Mouse (Mus musculus) midbrain, embryonic 11.5 days (tissue): ENCODE measurements at regions not wholly inside any gene's neighbourhood (a gene's known extent, or its start where the extent isn't known, plus 50 kb on each side); places are given as distances from the start of the nearest gene placed in this dataset.
"Not testable (repeated sequence)": the region's sequence is repeated elsewhere in the genome, so short reads cannot be mapped to it uniquely, and the experiment has no call there.

ENCODE experiments used
- ATAC-seq: fragments of 200-750 bp; cut with Nextera tagmentation; 2 replicates; pipeline ENCODE4 v1.8.0; 2017; ENCODE audit warnings: moderate TSS enrichment, moderate library complexity; ENCODE audit not compliant: low FRiP score
- DNase-seq: peaks from one replicate; pipeline ENCODE4 v3.0.0; 2015; ENCODE audit warnings: low spot score; ENCODE audit errors: missing footprints
- H3K27ac ChIP-seq: fragments of 300-500 bp; sonication (generic); 2 replicates; pipeline ENCODE4 v1.5.1; 2014; ENCODE audit warnings: low read depth, low read length
- H3K27me3 ChIP-seq: fragments of 300-500 bp; sonication (generic); 2 replicates; pipeline ENCODE4 v1.6.1; 2014; ENCODE audit warnings: mild to moderate bottlenecking, low read length, moderate library complexity, mixed read lengths; ENCODE audit not compliant: control insufficient read depth, insufficient read depth
- H3K36me3 ChIP-seq: fragments of 300-500 bp; sonication (generic); 2 replicates; pipeline ENCODE4 v1.6.1; 2014; ENCODE audit warnings: mild to moderate bottlenecking, low read length, moderate library complexity, mixed read lengths; ENCODE audit not compliant: control insufficient read depth, insufficient read depth
- H3K4me1 ChIP-seq: fragments of 300-500 bp; sonication (generic); 2 replicates; pipeline ENCODE4 v1.6.1; 2014; ENCODE audit warnings: low read length; ENCODE audit not compliant: control insufficient read depth, insufficient read depth
- H3K4me2 ChIP-seq: fragments of 300-500 bp; sonication (generic); 2 replicates; pipeline ENCODE4 v1.6.1; 2014; ENCODE audit warnings: mild to moderate bottlenecking, moderate library complexity
- H3K4me3 ChIP-seq: fragments of 300-500 bp; sonication (generic); 2 replicates; pipeline ENCODE4 v1.5.1; 2014; ENCODE audit warnings: low read depth, low read length
- H3K9ac ChIP-seq: fragments of 300-500 bp; sonication (generic); 2 replicates; pipeline ENCODE4 v1.6.1; 2014; ENCODE audit warnings: low read length
- H3K9me3 ChIP-seq: fragments of 300-500 bp; sonication (generic); 2 replicates; pipeline ENCODE4 v1.6.1; 2016; ENCODE audit warnings: low read length; ENCODE audit not compliant: control insufficient read depth
- WGBS: fragments of 180-500 bp; shearing (Covaris S2); extraction: QIAGEN DNeasy Blood & Tissue Kit; methylation state at CpG from one replicate; pipeline ENCODE4 v1.1.7; 2014; 5-methylcytosine and 5-hydroxymethylcytosine counted together

DNA sequence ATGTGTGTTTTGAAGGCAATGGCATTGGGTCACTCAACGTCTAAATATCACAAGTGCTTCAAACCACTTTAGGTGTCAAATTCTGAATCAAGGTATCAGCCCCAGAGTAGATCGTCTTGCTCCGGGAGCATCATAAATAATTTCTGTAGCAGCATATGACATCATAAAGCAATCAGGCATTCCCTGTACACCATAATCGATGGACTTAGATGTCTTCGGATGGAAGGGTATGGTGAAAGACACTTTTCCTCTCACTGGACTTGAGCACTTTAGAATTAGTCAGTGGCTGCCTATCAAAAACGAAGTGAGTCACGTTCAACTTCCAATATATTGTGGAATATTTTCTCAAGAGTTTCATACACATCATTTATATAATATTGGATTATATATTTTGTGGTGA, 77.9 kb downstream of the Gm5426 start:
- ATAC-seq (peak; percentile 51), DNase-seq (no peak)
- Histone ChIP-seq H3K27me3 (no peaks in the 10 kb centered on the region), H3K9me3 (no peaks in the 10 kb centered on the region), H3K27ac (no peak overlapping the region), H3K9ac (no peak overlapping the region; the same call in 1 of the 2 replicates), H3K4me1 (peaks cover 2% of the 10 kb centered on the region; the same call in 1 of the 2 replicates), H3K4me3 (no peak overlapping the region), H3K4me2 (no peak overlapping the region), H3K36me3 (no peaks in the 10 kb centered on the region)
- WGBS: 78% methylated on average over 7 of the region's 7 CpGs

DNA sequence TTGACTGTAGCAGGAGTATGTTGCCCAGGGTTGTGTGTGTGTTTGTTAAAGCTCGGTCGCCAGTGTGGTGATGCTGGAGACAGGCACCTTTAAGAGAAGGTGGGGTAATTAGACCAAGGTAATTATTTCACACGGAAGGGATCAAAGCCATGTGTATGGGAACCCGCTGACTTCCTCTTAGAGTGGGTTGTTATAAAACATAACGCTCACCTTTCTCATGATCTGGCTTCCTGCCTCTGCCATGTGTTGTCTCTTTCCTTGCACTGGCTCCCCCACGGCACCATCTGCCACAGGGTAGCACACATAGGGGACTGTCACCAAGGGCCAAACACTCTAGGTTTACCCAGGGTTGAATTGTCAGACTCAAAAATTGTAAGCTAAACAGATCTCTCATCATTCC, 78.5 kb downstream of the Gm5426 start:
- H3K4me3 ChIP-seq: no peak overlapping the region
- no peak overlapping the region for H3K4me2 ChIP-seq
- DNase-seq (no peak), ATAC-seq (no peak)
- no peaks in the 10 kb centered on the region for H3K27me3 ChIP-seq
- WGBS: 86% methylated on average over 6 of the region's 6 CpGs
- no peaks in the 10 kb centered on the region for H3K36me3 ChIP-seq
- H3K9me3 ChIP-seq: no peaks in the 10 kb centered on the region
- H3K4me1 ChIP-seq: peaks cover 2% of the 10 kb centered on the region; the same call in 1 of the 2 replicates
- H3K9ac ChIP-seq: no peak overlapping the region
- H3K27ac ChIP-seq: no peak overlapping the region

DNA sequence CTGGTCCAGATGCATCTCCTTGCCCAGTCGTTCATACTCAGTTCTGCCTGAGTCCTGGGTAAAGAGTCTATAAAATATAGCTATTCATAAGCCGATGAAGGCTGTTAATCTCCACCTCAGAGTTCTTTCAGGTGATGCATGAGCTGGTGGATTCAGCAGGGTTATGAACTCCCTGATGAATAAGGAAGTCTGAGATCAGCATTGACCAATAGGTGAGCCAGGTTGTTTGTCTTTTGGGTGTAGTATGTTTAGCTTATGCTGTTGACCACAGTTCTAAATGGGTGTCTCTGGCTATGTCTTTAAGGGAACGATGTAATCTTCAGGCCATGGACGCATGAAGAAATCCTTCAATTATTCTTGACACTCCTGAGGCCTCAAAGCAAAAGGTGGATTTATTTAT, 84.3 kb downstream of the Gm5426 start:
- Histone ChIP-seq H3K36me3 (no peaks in the 10 kb centered on the region), H3K27me3 (no peaks in the 10 kb centered on the region), H3K9me3 (no peaks in the 10 kb centered on the region), H3K4me3 (no peak overlapping the region), H3K4me1 (no peaks in the 10 kb centered on the region), H3K4me2 (no peak overlapping the region), H3K9ac (no peak overlapping the region), H3K27ac (no peak overlapping the region)
- no peak for DNase-seq
- no peak for ATAC-seq
- WGBS: 88% methylated on average over 4 of the region's 4 CpGs

DNA sequence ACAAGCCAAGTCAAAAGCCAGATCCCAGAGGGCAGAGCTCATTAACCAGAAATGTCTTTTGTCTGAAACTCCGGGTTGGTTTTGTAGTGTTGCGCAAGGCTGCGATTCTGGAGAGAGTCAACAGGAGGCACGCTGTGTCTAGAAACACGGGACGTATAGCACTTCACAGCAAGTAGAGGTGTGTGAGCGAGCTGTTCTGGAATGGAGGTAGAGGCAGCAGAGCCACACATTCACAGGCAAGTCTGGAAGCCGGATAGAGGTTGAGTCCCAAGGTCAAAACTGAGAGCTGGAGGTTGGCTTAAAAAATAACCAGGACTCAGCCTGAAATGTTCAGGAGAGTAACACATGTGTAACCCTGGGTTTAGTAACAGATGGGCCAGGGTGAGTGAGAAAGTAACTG, 94.0 kb downstream of the Gm5426 start:
- Histone ChIP-seq H3K4me2 (no peak overlapping the region), H3K27ac (no peak overlapping the region), H3K4me3 (no peak overlapping the region), H3K27me3 (no peaks in the 10 kb centered on the region), H3K9me3 (no peaks in the 10 kb centered on the region), H3K9ac (no peak overlapping the region), H3K36me3 (no peaks in the 10 kb centered on the region), H3K4me1 (no peaks in the 10 kb centered on the region)
- no peak for ATAC-seq
- no peak for DNase-seq
- WGBS: 87% methylated on average over 8 of the region's 8 CpGs

DNA sequence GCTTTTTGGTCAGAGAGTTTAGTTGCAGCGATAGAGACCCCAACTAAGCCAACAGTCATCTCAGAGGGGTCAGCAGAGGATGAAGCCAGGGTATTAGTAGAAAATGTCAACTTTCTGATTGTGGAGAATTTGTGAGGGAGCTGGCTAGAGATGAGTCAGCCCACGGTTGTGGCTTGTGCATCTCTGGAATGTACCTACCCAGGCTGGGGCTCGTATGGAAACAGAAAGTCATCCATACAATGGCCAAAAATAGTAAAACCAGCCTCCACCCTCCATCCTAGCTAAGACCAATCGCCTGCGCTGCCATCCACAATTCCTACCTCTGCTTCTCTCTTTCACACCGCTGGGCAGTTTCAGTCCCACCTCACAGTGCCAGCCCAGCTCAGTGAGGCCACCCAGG, 94.9 kb downstream of the Gm5426 start:
- Histone ChIP-seq H3K9me3 (no peaks in the 10 kb centered on the region), H3K4me2 (no peak overlapping the region), H3K27ac (no peak overlapping the region), H3K4me1 (no peaks in the 10 kb centered on the region), H3K4me3 (no peak overlapping the region), H3K27me3 (no peaks in the 10 kb centered on the region), H3K36me3 (no peaks in the 10 kb centered on the region), H3K9ac (no peak overlapping the region)
- WGBS: 86% methylated on average over 6 of the region's 6 CpGs
- ATAC-seq (no peak), DNase-seq (no peak)

DNA sequence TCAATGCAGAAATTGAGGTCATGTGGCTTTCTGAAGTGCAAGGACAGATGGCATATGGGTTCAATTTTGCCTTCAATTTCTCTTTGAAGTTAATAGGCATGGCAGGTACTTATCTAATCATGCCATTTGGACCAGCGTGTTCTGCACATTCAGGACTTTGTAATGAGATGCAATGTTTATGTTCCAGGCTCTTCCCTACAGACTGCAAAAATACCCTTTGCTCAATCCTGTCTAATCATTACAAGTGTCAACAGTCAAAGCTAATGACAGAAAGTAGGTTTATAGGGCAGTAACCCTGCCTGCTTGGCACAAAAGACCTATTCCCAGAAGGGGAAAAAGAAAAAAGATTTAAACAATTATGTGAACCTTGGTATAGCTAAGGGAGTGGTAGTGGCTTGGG, 96.5 kb downstream of the Gm5426 start:
- H3K4me3 ChIP-seq: no peak overlapping the region
- H3K27ac ChIP-seq: no peak overlapping the region
- H3K9ac ChIP-seq: no peak overlapping the region
- no peaks in the 10 kb centered on the region for H3K27me3 ChIP-seq
- H3K4me2 ChIP-seq: no peak overlapping the region
- H3K9me3 ChIP-seq: no peaks in the 10 kb centered on the region
- ATAC-seq: no peak
- DNase-seq: no peak
- no peaks in the 10 kb centered on the region for H3K4me1 ChIP-seq
- H3K36me3 ChIP-seq: no peaks in the 10 kb centered on the region
- WGBS: 48% methylated on average over 1 of the region's 1 CpGs

DNA sequence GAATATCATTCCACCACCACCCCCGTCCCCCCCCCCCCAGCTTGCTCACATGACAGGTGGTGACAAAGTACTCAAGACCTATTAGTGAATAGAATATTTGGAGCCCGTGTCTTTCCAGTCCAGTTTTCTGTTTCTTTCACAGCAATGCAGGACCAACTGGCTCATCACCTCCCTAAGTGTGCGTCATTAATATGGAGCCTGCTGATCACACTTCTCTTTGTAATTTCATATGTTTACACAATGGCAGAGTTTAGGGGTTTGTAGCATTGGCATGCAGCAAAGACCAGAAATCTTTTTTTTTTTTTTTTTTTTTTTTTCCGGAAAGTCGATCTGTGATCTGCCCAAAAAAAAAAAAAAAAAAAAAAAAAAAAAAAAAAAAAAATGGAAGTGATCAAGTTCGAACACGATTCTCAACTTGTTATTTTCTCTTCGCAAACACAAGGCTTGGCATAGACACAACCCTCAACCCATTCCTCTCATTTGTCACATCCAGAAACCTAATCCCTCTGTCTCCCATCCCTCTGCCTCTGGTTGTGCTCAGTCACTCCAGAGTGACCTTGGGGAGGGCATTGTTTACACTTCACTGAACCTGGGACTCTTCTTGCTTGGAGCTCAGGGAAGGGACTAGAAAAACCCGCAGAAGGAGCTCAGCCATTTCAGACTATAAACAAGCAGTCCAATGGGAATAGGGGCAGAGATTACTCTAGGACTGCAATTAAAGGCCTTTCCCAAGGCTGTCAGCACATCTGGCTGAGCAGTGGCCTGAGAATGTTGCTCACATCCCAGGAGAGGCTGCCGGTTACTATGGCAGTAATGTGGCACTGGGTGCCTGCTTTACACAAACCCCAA, 98.4 kb downstream of the Gm5426 start:
- H3K36me3 ChIP-seq: no peaks in the 10 kb centered on the region
- 73% methylated on average over 8 of the region's 10 CpGs for WGBS
- no peak for DNase-seq

DNA sequence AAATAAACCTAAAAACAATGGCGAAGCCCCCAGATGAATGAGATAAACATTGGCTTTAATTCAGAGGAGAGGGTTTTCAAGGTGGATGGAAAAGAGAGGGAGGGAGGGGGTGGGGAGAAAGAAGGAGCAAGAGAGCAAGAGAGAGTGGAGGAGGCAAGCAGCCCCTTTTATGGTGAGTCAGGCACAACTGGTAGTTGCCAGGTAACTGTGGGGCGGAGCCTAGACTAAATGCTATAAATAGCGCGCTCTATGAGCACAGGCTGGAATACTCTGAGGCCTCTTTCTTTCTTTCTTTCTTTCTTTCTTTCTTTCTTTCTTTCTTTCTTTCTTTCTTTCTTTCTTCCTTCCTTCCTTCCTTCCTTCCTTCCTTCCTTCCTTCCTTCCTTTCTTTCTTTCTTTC, 99.6 kb downstream of the Gm5426 start:
- not testable (repeated sequence) for H3K27me3 ChIP-seq, H3K4me1 ChIP-seq, H3K4me3 ChIP-seq, H3K4me2 ChIP-seq, H3K27ac ChIP-seq, ATAC-seq, H3K9ac ChIP-seq, H3K36me3 ChIP-seq, DNase-seq, H3K9me3 ChIP-seq
- 78% methylated on average over 4 of the region's 4 CpGs for WGBS

More for the DNA sequence above, 98.4 kb downstream of the Gm5426 start:
- Histone ChIP-seq H3K4me1 (no peaks in the 10 kb centered on the region), H3K4me2 (no peak overlapping the region), H3K4me3 (no peak overlapping the region), H3K9me3 (no peaks in the 10 kb centered on the region), H3K9ac (no peak overlapping the region), H3K27ac (no peak overlapping the region), H3K27me3 (no peaks in the 10 kb centered on the region)
- ATAC-seq: no peak

DNA sequence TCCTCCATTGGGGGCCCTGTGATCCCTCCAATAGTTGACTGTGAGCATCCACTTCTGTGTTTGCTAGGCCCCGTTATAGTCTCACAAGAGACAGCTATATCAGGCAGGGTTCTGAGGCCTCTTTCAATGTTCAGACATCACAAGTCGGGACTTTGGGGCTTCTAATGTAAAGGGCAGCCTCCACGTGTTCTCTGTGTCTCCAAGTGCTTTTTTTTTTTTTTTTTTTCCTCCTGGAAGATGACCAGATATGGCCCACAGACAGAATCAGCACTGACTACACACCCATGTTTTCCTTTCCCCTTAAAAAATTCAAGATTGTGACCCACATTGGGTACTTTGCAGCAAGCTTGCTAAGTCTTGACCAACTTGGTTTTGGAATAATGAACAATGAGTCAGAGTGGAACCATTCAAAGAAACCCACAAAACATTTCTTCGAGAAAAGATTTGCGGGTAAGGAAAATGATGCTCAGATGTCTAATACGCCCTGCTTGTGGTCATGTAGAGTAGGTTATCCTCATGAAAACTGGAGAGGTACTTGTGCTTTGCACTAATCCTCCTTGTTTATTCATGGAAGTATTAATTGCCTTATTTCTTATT, 100.5 kb downstream of the Gm5426 start:
- Histone ChIP-seq H3K4me3 (no peak overlapping the region), H3K36me3 (no peaks in the 10 kb centered on the region), H3K4me1 (no peaks in the 10 kb centered on the region), H3K27me3 (no peaks in the 10 kb centered on the region), H3K9me3 (no peaks in the 10 kb centered on the region), H3K27ac (no peak overlapping the region), H3K9ac (no peak overlapping the region), H3K4me2 (no peak overlapping the region)
- 93% methylated on average over 6 of the region's 6 CpGs for WGBS
- DNase-seq: no peak
- ATAC-seq: no peak
